In the genomic region with DNA sequence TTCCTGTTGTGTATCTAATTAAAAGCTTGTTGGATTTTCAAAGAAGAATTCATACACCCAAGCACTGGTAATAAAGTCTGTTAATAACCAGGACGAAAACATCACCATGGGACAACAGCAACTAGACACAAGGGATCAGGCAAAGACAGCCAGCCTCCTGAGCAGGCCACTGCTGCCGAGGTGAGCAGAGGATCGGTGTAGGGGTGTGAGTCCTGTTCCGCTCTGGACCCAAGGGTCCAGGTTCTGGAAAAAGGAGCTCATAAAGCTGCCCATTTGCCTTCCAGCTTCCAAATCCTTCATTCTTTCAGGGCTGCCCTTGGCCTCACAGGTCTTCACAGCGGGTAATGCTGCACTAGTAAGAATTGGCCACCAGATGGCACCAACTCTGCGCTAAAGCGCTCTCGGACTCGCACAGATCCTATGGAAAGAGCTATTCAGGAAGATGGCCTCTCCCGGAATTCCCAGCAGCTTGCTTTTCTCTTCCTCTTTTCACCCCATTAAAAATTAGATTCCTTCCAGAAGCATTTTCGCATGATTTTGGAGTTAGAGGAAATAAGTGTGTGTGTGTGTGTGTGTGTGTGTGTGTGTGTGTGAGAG, we compare ENCODE assay signal across 8 mouse cellular contexts.
A peak's percentile ranks its signal among the peaks of the same experiment; 100 is the strongest.
DNase-seq lines count a peak whose midpoint lies in the region; ATAC-seq lines count a peak whose summit lies in the region.

No protein-coding gene starts in this region.

- no peak overlapping the region for H3K9ac ChIP-seq in hindbrain, embryonic 12.5 days

- peak; percentile 47 for DNase-seq in WW6 (ENCODE audit: low read depth, low spot score)
- DNase-seq in cerebellum, postnatal 14 days: peak; percentile 93 to 94
- DNase-seq in frontal cortex, postnatal 14 days (ENCODE audit: low spot score in 2 of 2): peak; percentile 70 to 79
- DNase-seq in layer of hippocampus, postnatal 10 days (ENCODE audit: low spot score in 2 of 2): peak; percentile 85 to 90
- peak; percentile 62 for DNase-seq in lung, postnatal 25 days (ENCODE audit: low spot score)
- peak; percentile 89 to 91 for DNase-seq in right cerebral cortex, postnatal 10 days (ENCODE audit: low spot score in 2 of 2)

- no peaks in the 10 kb centered on the region for H3K36me3 ChIP-seq in hindbrain, embryonic 12.5 days

- H3K27ac ChIP-seq in hindbrain, embryonic 12.5 days: no peak overlapping the region

- 20% methylated on average over 11 of the region's 11 CpGs for WGBS in hindbrain, embryonic 12.5 days

- no peak overlapping the region for H3K4me3 ChIP-seq in hindbrain, embryonic 12.5 days

- 0 out of 2 replicates have a peak, but pooled peaks cover 4% of the 10 kb centered on the region for H3K9me3 ChIP-seq in hindbrain, embryonic 12.5 days (replicated peaks)

- H3K27me3 ChIP-seq in hindbrain, embryonic 12.5 days: no peaks in the 10 kb centered on the region

- peak overlapping the region; percentile 40 for H3K4me2 ChIP-seq in hindbrain, embryonic 12.5 days (replicated peaks)

- 0 out of 2 replicates have a peak, but pooled peaks cover 4% of the 10 kb centered on the region for H3K4me1 ChIP-seq in hindbrain, embryonic 12.5 days

- peak; percentile 93 for ATAC-seq in hindbrain, embryonic 12.5 days (ENCODE audit: low FRiP score)
- no peak for ATAC-seq in monocyte, adult 5-6 weeks (replicated peaks; ENCODE audit: insufficient number of reproducible peaks, low FRiP score, low TSS enrichment, poor library complexity, severe bottlenecking)
